ENCODE assay signal across 12 mouse cellular contexts in genomic region chr12:3870024-3870423, GRCm38 (mm10).
DNase-seq lines count a peak whose midpoint lies in the region; ATAC-seq and TF ChIP-seq lines count a peak whose summit lies in the region.
"Had no signal": no experiment of that assay in that cellular context is flagged by ENCODE, and none has a peak within 500 bp of the region (broad histone marks: within the 10 kb centered on the region; RNA-seq: fewer than 3 reads in every experiment).

No protein-coding gene starts in this region.

- ATAC-seq in kidney, embryonic 16.5 days (ENCODE audit: low FRiP score, low TSS enrichment) = no peak

- no peak for DNase-seq in heart, embryonic 10.5 days (ENCODE audit: low spot score)
- no peak for DNase-seq in heart, postnatal 36 days
- DNase-seq in kidney, adult 2 months = no peak
- peak; percentile 70 for DNase-seq in cerebellum, adult 11-12 months
- peak; percentile 53 to 61 for DNase-seq in cerebellum, postnatal 36 days
- no peak for DNase-seq in retina, embryonic 14.5 days (ENCODE audit: low spot score)
- DNase-seq in yolk sac, embryonic 10.5 days (ENCODE audit: low spot score) = no peak
- DNase-seq: kidney, adult 11 months had no signal

- intact Hi-C loops in heart, postnatal 36 days (cut with DNase I) = loop anchor here (1.0 to 2.0 kb wide), 2 partner anchors 13 to 62 kb away; no protein-coding TSS in a partner anchor

- peaks cover 45% of the 10 kb centered on the region for H3K36me3 ChIP-seq in heart, embryonic 10.5 days
- peaks cover 37% of the 10 kb centered on the region for H3K36me3 ChIP-seq in kidney, embryonic 16.5 days (ENCODE audit: insufficient read depth, low read length)
- no peaks in the 10 kb centered on the region; the same call in 1 of the 2 replicates for H3K36me3 ChIP-seq in kidney, adult 2 months (ENCODE audit: control insufficient read depth, insufficient read depth, low read length)

- no peak overlapping the region for H3K4me2 ChIP-seq in kidney, embryonic 16.5 days (replicated peaks; ENCODE audit: low read depth, low read length)

- WGBS in heart, embryonic 10.5 days = 85% methylated on average over 5 of the region's 5 CpGs
- 95% methylated on average over 5 of the region's 5 CpGs for WGBS in kidney, embryonic 16.5 days
- WGBS in kidney, adult 2 months = 88% methylated on average over 5 of the region's 5 CpGs

- H3K27me3 ChIP-seq in heart, embryonic 10.5 days (ENCODE audit: insufficient read depth, poor library complexity, severe bottlenecking) = no peaks in the 10 kb centered on the region
- no peaks in the 10 kb centered on the region for H3K27me3 ChIP-seq in kidney, embryonic 16.5 days (ENCODE audit: insufficient read depth, low read length)
- no peaks in the 10 kb centered on the region for H3K27me3 ChIP-seq in kidney, adult 2 months (replicated peaks; ENCODE audit: control insufficient read depth, insufficient read depth, low read length)

- H3K4me3 ChIP-seq in heart, embryonic 10.5 days = no peak overlapping the region
- no peak overlapping the region for H3K4me3 ChIP-seq in kidney, embryonic 16.5 days (ENCODE audit: low read length)
- H3K4me3 ChIP-seq in kidney, adult 2 months (ENCODE audit: insufficient read depth, low read depth, low read length) = no peak overlapping the region

- TF ChIP-seq CTCF in kidney, adult 2 months (conservative IDR thresholded peaks at IDR 0.05; ENCODE audit: insufficient read depth, insufficient read length, low read depth, low read length) = no peak

- no peak overlapping the region for H3K9ac ChIP-seq in kidney, embryonic 16.5 days (replicated peaks; ENCODE audit: low read length)
- H3K9ac ChIP-seq: liver, embryonic 14.5 days had no signal

- H3K9me3 ChIP-seq in heart, embryonic 10.5 days = no peaks in the 10 kb centered on the region
- H3K9me3 ChIP-seq in kidney, embryonic 16.5 days (ENCODE audit: low read length) = no peaks in the 10 kb centered on the region
- H3K9me3 ChIP-seq: forebrain, embryonic 10.5 days; hindbrain, embryonic 10.5 days had no signal

- peaks cover 71% of the 10 kb centered on the region for H3K4me1 ChIP-seq in heart, embryonic 10.5 days
- peaks cover 30% of the 10 kb centered on the region for H3K4me1 ChIP-seq in kidney, embryonic 16.5 days (ENCODE audit: insufficient read depth, low read length)
- H3K4me1 ChIP-seq in kidney, adult 2 months (ENCODE audit: control insufficient read depth, insufficient read depth, low read length) = peaks cover 43% of the 10 kb centered on the region

- peak overlapping the region; percentile 18; the same call in 1 of the 2 replicates for H3K27ac ChIP-seq in heart, embryonic 10.5 days
- H3K27ac ChIP-seq in kidney, embryonic 16.5 days (ENCODE audit: low read length) = peak overlapping the region; percentile 11; the same call in 1 of the 2 replicates
- no peak overlapping the region for H3K27ac ChIP-seq in kidney, adult 2 months (ENCODE audit: insufficient read depth, low read depth, low read length)
- H3K27ac ChIP-seq: liver, embryonic 14.5 days had no signal

- TF ChIP-seq POLR2A in kidney, adult 2 months (IDR thresholded peaks at IDR 0.05; ENCODE audit: low read depth, low read length) = no peak

Comparison
In these comparisons a context has a peak if more than half of its experiments do, and no peak if none do; other contexts are left out.
1. DNase-seq: peak in cerebellum, adult 11-12 months (single experiment) and cerebellum, postnatal 36 days (2 of 2); none in heart, embryonic 10.5 days (single experiment), heart, postnatal 36 days (0 of 2), kidney, adult 2 months (single experiment), retina, embryonic 14.5 days (single experiment) and yolk sac, embryonic 10.5 days (single experiment).